Mouse (Mus musculus): Measurements from ENCODE around the gene Card6.
"Not testable (repeated sequence)": the region's sequence is repeated elsewhere in the genome, so short reads cannot be mapped to it uniquely, and the experiment has no call there.

The Card6 gene

GRCm38 (mm10) chr15:5107686-5108654 is at the start of gene Card6:
TSS of gene Card6 (minus strand) at chr15:5108539.
- no peak for DNase-seq

GRCm38 (mm10) chr15:5157386-5157785 is 49.0 kb upstream of the Card6 start:
- DNase-seq, result no peak

GRCm38 (mm10) chr15:5156355-5156754 is 48.0 kb upstream of the Card6 start:
- DNase-seq, result no peak

GRCm38 (mm10) chr15:5155093-5155492 is 46.8 kb upstream of the Card6 start:
- DNase-seq, result no peak

- no peak for DNase-seq
Observed at GRCm38 (mm10) chr15:5154621-5155020, 46.3 kb upstream of the Card6 start.

GRCm38 (mm10) chr15:5152171-5152570 is 43.8 kb upstream of the Card6 start:
- no peak for DNase-seq

- no peak for DNase-seq
Observed at GRCm38 (mm10) chr15:5149187-5149586, 40.8 kb upstream of the Card6 start.

- no peak for DNase-seq
Observed at GRCm38 (mm10) chr15:5145196-5145945, 37.0 kb upstream of the Card6 start.

GRCm38 (mm10) chr15:5144021-5144778 is 35.9 kb upstream of the Card6 start:
- peak; percentile 63 to 66 for DNase-seq

- peak; percentile 79 to 81 for DNase-seq
Observed at GRCm38 (mm10) chr15:5143361-5144020, 35.2 kb upstream of the Card6 start, which contains the start of gene Prkaa1. TSS of gene Prkaa1 (plus strand) at chr15:5143861.

- no peak for DNase-seq
Observed at GRCm38 (mm10) chr15:5142714-5143113, 34.4 kb upstream of the Card6 start.

- DNase-seq, result no peak
Observed at GRCm38 (mm10) chr15:5142047-5142446, 33.7 kb upstream of the Card6 start.

- no peak for DNase-seq
Observed at GRCm38 (mm10) chr15:5140357-5140756, 32.0 kb upstream of the Card6 start.

- no peak for DNase-seq
Observed at GRCm38 (mm10) chr15:5139863-5140262, 31.5 kb upstream of the Card6 start.

- no peak for DNase-seq
Observed at GRCm38 (mm10) chr15:5139366-5139765, 31.0 kb upstream of the Card6 start.

- DNase-seq, result no peak
Observed at GRCm38 (mm10) chr15:5138021-5138856, 29.9 kb upstream of the Card6 start.

GRCm38 (mm10) chr15:5134945-5135483 is 26.7 kb upstream of the Card6 start:
- no peak for DNase-seq

- DNase-seq, result no peak
Observed at GRCm38 (mm10) chr15:5134179-5134578, 25.8 kb upstream of the Card6 start.

- no peak for DNase-seq
Observed at GRCm38 (mm10) chr15:5133301-5133700, 25.0 kb upstream of the Card6 start.

GRCm38 (mm10) chr15:5130887-5131668 is 22.7 kb upstream of the Card6 start:
- DNase-seq, result not testable (repeated sequence)
